Comparison of ENCODE assay signal across 22 mouse cellular contexts in the genomic region with DNA sequence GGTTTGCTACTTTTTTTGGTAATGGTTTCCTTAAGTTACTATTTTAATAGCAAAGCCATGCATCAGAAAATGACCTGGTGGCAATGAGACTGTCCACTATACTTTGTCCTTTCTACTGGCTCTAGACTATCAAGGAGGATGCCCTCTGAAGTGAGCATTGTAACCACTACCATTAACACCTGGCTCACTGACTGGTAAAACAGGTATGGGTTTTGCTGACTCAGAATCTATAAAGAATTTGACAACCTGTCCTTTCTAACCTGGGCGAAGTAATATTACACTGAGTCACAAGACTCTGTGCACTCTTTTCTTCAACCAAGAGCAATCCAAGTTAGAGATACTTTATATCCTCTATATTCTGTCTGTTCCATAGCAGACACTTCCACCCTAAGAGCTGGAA. TPM values are rescaled to one million over a fixed set of nuclear protein-coding genes. Genes with fewer than 3 reads are reported as not detected.
"Had no signal": no experiment of that assay in that cellular context is flagged by ENCODE, and none has a peak within 500 bp of the region (broad histone marks: within the 10 kb centered on the region; RNA-seq: fewer than 3 reads in every experiment).

No protein-coding gene starts in this region.

- H3K9me3 ChIP-seq: limb, embryonic 10.5 days; limb, embryonic 13.5 days; lung, embryonic 15.5 days; midbrain, embryonic 12.5 days; midbrain, embryonic 15.5 days; stomach, embryonic 15.5 days had no signal

- H3K27me3 ChIP-seq: limb, embryonic 13.5 days; lung, embryonic 15.5 days; midbrain, embryonic 12.5 days; midbrain, embryonic 15.5 days; stomach, embryonic 15.5 days had no signal

- H3K36me3 ChIP-seq: lung, embryonic 15.5 days; midbrain, embryonic 15.5 days had no signal

- H3K9ac ChIP-seq: limb, embryonic 13.5 days; lung, embryonic 15.5 days; midbrain, embryonic 12.5 days; midbrain, embryonic 15.5 days; stomach, embryonic 15.5 days had no signal

- ATAC-seq: hindbrain, embryonic 16.5 days; midbrain, embryonic 15.5 days had no signal

- H3K27ac ChIP-seq: kidney, postnatal 0 days; layer of hippocampus, adult 2 months; limb, embryonic 10.5 days; limb, embryonic 13.5 days; lung, embryonic 15.5 days; midbrain, embryonic 12.5 days; midbrain, embryonic 15.5 days; stomach, embryonic 15.5 days had no signal

- H3K4me3 ChIP-seq: layer of hippocampus, adult 2 months; limb, embryonic 10.5 days; limb, embryonic 13.5 days; lung, embryonic 15.5 days; midbrain, embryonic 12.5 days; midbrain, embryonic 15.5 days; myocyte; stomach, embryonic 15.5 days had no signal

- DNase-seq: kidney, adult 18-20 months; kidney, postnatal 25 days; layer of hippocampus, adult 9-11 months; lung, adult 18-20 months; lung, postnatal 14 days; lung, postnatal 4 days; retina, postnatal 1 day; right cerebral cortex, postnatal 25 days; spleen, adult 18-20 months; thymus, adult 2 months; thymus, postnatal 14 days; thymus, postnatal 4 days had no signal

- H3K4me2 ChIP-seq: limb, embryonic 13.5 days; lung, embryonic 15.5 days; midbrain, embryonic 12.5 days; midbrain, embryonic 15.5 days; stomach, embryonic 15.5 days had no signal

RNA-seq across cellular contexts. Expression of gene Tbxas1, which starts 6.2 kb away (rescaled TPM):
- polyA plus RNA-seq: myocyte had no signal
